Mouse (Mus musculus): Measurements from ENCODE around the gene Gm340. TPM values are rescaled to one million over a fixed set of nuclear protein-coding genes. Genes with fewer than 3 reads are reported as not detected.

The Gm340 gene
- polyA plus RNA-seq, 1 experiment from 2014 or later = 3.0 TPM

DNA sequence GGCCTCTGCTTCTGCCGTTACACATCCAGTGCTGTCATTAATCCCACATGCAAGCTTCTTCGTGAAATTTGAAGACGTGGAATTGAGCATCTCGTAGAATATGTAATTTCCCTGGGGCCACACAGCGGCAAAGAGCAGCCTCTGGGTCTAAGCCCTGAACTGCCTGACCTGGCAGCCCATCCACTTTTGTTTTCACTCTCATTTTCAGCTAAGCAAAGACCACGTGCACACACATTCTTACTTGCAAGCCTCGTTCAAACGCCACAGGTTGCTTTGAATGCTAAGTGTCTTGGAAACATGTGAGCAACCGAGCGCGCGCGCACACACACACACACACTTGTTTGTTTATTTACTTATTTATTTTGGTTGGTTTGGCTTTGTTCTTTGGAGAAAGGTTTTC, 34.9 kb downstream of the Gm340 start:
- H3K27me3 ChIP-seq = peaks cover 20% of the 10 kb centered on the region
- H3K27ac ChIP-seq = no peak overlapping the region

DNA sequence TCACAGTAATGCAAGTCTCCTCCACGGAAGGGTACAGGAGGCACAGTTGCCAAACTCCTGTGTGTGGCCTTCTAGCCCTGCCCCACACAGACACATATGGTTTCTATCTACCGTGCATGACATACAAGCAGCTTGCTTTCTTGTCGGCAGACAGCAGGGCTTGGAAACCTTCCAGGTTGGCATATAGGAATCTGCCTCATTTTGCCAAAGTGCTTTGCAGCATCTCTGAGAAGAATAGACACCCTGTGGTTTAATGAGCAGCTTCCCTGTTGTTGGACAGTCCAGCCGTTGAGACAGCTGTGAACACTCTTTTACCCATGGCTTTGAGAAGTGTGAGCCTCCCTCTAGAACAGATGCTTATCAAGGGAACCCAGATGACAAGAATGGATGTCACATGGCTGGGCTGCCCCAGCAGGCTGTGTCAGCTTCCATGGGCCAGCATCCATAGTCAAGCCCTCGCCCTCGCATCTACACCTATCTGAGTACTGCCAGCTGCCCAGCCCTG, 36.0 kb downstream of the Gm340 start:
- Histone ChIP-seq H3K4me1 (peaks cover 41% of the 10 kb centered on the region), H3K9ac (no peak overlapping the region), H3K27me3 (peaks cover 20% of the 10 kb centered on the region), H3K4me2 (no peak overlapping the region), H3K9me3 (no peaks in the 10 kb centered on the region), H3K4me3 (replicated peaks) (no peak overlapping the region), H3K27ac (peak overlapping the region; percentile 42; the same call in 1 of the 2 replicates), H3K36me3 (replicated peaks) (no peaks in the 10 kb centered on the region)
- 0 out of 2 replicates have a peak, but pooled peaks have one; percentile 31 for ATAC-seq (ENCODE audit: low FRiP score)
- WGBS = 59% methylated on average over 6 of the region's 6 CpGs

More for the DNA sequence above, 34.9 kb downstream of the Gm340 start:
- no peaks in the 10 kb centered on the region for H3K36me3 ChIP-seq (replicated peaks)
- ATAC-seq (ENCODE audit: low FRiP score) = no peak
- 64% methylated on average over 13 of the region's 13 CpGs for WGBS
- H3K4me2 ChIP-seq = no peak overlapping the region
- H3K9me3 ChIP-seq = no peaks in the 10 kb centered on the region
- H3K4me1 ChIP-seq = peaks cover 47% of the 10 kb centered on the region
- H3K9ac ChIP-seq = no peak overlapping the region
- no peak overlapping the region for H3K4me3 ChIP-seq (replicated peaks)

DNA sequence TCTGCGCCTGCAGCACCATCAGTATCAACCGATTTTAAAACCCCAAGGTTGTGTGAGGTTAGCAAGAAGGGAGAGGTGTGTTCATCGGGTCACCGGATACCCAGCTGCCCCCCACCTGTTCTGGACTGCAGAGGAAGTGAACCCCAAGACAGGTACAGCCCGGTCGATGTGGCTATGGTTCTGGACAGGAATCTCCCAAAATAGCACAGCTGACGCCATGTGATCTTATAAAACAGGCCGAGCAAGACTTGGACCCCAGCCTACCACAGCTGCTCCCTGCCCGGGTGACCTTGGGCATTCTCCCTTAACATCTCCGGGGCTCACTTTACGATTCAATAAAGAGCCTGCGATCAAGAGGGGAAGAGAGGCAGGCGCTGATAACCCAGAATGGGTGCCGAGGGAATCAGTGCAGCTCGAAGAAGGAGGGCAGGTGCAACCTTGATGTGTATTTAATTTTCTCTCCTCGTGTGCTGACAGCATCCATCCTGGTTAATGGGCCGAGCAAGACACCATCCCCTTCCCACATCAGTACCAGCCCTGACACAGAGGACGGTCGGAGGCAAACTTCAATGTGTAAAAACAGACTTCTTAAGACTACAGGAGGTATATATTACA, 36.7 kb downstream of the Gm340 start:
- peaks cover 34% of the 10 kb centered on the region for H3K4me1 ChIP-seq
- no peak overlapping the region for H3K9ac ChIP-seq
- 87% methylated on average over 19 of the region's 19 CpGs for WGBS
- H3K36me3 ChIP-seq (replicated peaks) = no peaks in the 10 kb centered on the region
- no peak for ATAC-seq (ENCODE audit: low FRiP score)
- peaks cover 20% of the 10 kb centered on the region for H3K27me3 ChIP-seq
- no peak overlapping the region for H3K4me2 ChIP-seq
- no peaks in the 10 kb centered on the region for H3K9me3 ChIP-seq
- H3K4me3 ChIP-seq (replicated peaks) = no peak overlapping the region
- peak overlapping the region; percentile 42; the same call in 1 of the 2 replicates for H3K27ac ChIP-seq

DNA sequence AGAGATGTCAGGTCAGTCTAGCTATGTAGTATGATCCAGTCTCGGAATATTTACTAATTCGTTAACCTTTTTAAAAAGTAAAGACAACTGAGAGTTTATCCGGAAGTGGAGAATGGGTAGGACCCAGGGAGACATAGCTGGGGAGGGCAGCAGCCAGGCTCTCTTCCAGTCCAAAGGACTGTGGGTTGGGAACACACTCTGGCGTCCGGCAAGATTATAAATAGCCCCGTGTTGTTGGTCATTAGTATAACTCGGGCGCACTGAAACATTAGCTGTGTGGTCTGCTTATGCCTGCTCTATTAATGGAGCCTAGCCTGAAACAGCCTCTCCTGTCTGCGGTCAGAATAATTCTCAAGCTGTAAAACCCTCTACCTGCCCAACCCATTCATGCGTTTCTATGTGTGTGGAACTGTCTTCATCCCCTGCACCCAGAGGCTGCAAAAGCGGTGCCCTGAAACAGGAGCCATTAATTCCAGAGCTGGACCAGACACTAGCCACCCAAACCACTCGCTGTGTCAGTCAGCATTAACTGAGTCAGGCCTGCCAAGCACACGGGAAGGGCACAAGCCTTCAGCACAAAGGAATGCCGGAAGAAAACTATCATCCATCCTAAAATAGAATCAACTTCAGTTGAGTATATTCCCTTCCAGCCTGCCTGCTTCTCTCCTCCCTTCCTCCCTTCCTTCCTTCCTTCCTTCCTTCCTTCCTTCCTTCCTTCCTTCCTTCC, 38.4 kb downstream of the Gm340 start:
- ATAC-seq (ENCODE audit: low FRiP score) = no peak
- WGBS = 86% methylated on average over 14 of the region's 14 CpGs

DNA sequence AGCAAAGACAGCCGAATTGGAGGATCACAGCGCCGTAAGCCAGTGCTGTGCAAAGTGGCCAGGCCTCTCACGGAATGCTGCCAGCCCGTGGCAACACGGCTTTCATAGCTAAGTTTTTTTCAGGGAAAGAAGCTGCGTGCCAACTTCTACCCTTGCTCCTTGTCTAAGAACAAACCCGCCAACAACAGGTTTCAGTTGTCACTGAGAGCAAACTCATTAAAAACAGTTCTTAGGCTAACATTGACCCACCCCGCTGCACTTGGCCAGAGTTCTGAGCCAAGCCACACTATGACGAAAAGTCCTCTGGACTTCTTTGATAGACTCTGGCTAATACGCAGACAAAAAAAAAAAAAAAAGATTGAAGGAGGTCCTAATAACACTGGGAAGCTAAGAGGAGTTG, 46.8 kb downstream of the Gm340 start:
- no peak overlapping the region for H3K4me3 ChIP-seq (replicated peaks)
- H3K27ac ChIP-seq = no peak overlapping the region
- H3K27me3 ChIP-seq = 0 out of 2 replicates have a peak, but pooled peaks cover 2% of the 10 kb centered on the region
- no peak for ATAC-seq (ENCODE audit: low FRiP score)
- H3K4me1 ChIP-seq = no peaks in the 10 kb centered on the region; the same call in none of the 2 replicates
- H3K36me3 ChIP-seq (replicated peaks) = peaks cover 9% of the 10 kb centered on the region
- no peak overlapping the region for H3K9ac ChIP-seq
- 0 out of 2 replicates have a peak, but pooled peaks cover 6% of the 10 kb centered on the region for H3K9me3 ChIP-seq
- WGBS = 73% methylated on average over 11 of the region's 11 CpGs
- H3K4me2 ChIP-seq = no peak overlapping the region

More for the DNA sequence above, 38.4 kb downstream of the Gm340 start:
- Histone ChIP-seq H3K4me1 (peaks cover 24% of the 10 kb centered on the region), H3K4me3 (replicated peaks) (no peak overlapping the region), H3K4me2 (no peak overlapping the region), H3K36me3 (replicated peaks) (peaks cover 4% of the 10 kb centered on the region), H3K27ac (no peak overlapping the region), H3K9me3 (0 out of 2 replicates have a peak, but pooled peaks cover 6% of the 10 kb centered on the region), H3K27me3 (0 out of 2 replicates have a peak, but pooled peaks cover 6% of the 10 kb centered on the region), H3K9ac (no peak overlapping the region)

DNA sequence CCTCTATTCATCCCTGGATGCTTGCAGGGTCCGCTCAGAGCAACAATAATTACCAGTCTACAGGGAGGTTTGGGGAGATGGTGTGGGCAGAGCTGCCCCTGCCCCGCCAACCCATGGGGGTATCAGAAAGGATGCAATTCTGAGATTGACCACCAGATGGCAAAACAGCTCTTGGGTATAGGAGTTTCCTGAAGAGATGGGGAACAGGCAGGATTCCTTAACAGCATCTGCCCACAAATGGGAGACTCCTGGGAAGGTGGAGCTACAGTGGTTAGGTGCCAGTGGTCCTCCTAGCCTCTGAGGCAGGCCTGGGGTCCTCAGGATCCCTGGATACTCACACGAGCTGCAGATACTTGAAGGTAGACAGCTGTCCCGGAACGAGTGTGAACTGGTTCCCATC, 47.4 kb downstream of the Gm340 start:
- no peak overlapping the region for H3K9ac ChIP-seq
- no peaks in the 10 kb centered on the region; the same call in none of the 2 replicates for H3K4me1 ChIP-seq
- H3K4me2 ChIP-seq = no peak overlapping the region
- no peak overlapping the region for H3K27ac ChIP-seq
- 44% methylated on average over 5 of the region's 5 CpGs for WGBS
- ATAC-seq (ENCODE audit: low FRiP score) = 0 out of 2 replicates have a peak, but pooled peaks have one; percentile 36
- 0 out of 2 replicates have a peak, but pooled peaks cover 4% of the 10 kb centered on the region for H3K27me3 ChIP-seq
- H3K9me3 ChIP-seq = 0 out of 2 replicates have a peak, but pooled peaks cover 6% of the 10 kb centered on the region
- H3K4me3 ChIP-seq (replicated peaks) = no peak overlapping the region
- H3K36me3 ChIP-seq (replicated peaks) = peaks cover 9% of the 10 kb centered on the region

DNA sequence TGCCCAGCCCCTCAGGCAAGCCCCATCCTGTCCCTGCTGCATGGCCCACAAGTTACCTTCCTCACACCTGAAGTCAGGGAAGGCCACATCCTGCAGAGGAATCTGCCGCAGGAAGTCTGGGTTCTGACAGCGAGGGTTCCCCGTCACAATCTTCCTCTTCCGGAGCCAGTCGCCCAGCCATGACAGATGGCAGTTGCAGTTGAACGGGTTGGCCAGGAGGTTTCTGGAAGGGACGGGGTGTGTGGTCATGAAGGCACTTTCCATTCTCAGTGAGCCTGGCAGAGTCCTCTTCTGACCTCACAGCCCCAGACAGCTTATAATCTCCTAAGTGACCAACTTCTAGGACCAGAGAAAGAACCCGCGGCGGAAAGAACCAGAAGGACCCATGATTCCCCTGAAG, 51.9 kb downstream of the Gm340 start:
- H3K9me3 ChIP-seq = no peaks in the 10 kb centered on the region
- H3K36me3 ChIP-seq (replicated peaks) = peaks cover 2% of the 10 kb centered on the region; the same call in 1 of the 2 replicates
- WGBS = 95% methylated on average over 10 of the region's 10 CpGs
- H3K4me3 ChIP-seq (replicated peaks) = no peak overlapping the region
- no peak overlapping the region for H3K4me2 ChIP-seq
- H3K27me3 ChIP-seq = peaks cover 4% of the 10 kb centered on the region; the same call in 1 of the 2 replicates
- H3K9ac ChIP-seq = no peak overlapping the region
- H3K27ac ChIP-seq = no peak overlapping the region
- no peaks in the 10 kb centered on the region; the same call in 1 of the 2 replicates for H3K4me1 ChIP-seq
- no peak for ATAC-seq (ENCODE audit: low FRiP score)

DNA sequence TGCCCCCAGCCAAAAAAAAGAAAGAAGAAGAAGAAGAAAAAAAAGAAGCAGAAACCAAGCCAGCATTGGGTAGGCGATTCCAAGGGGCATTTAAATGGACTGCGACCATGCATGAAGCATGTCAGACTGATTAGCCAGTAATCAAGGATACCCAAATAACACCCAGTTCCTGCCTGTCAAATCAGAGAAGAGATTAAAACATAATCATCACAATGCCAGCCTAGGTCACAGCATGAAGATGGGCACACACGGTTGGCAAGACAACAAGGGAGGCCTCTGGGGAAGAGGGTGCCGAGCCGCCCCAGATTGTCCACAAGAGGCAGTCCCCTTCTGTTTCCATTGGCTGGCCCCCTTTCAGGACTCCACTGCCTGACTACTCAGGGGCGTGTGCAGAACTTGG, 52.8 kb downstream of the Gm340 start:
- Histone ChIP-seq H3K9me3 (no peaks in the 10 kb centered on the region), H3K9ac (no peak overlapping the region), H3K27me3 (peaks cover 4% of the 10 kb centered on the region; the same call in 1 of the 2 replicates), H3K36me3 (replicated peaks) (peaks cover 2% of the 10 kb centered on the region; the same call in 1 of the 2 replicates), H3K4me2 (no peak overlapping the region), H3K4me3 (replicated peaks) (no peak overlapping the region), H3K27ac (no peak overlapping the region), H3K4me1 (no peaks in the 10 kb centered on the region; the same call in 1 of the 2 replicates)
- ATAC-seq (ENCODE audit: low FRiP score) = no peak
- 76% methylated on average over 6 of the region's 6 CpGs for WGBS

Small RNA genes within 50 kb of the gene (microRNA-seq; reads per million reads assigned to microRNA genes)
- gene Mir8091 = not detected

Other genes with a start within 250 kb of the Gm340 start
- 2.1 and 2.6 TPM in 2 replicates for gene Pik3ap1, start 197.3 kb upstream of the Gm340 start, polyA plus RNA-seq (2016; fragmentation: Nextera tagmentation; extraction: Ambion mirVana)
- 38.0 and 38.9 TPM in 2 replicates for gene Lcor, start 99.7 kb upstream of the Gm340 start, polyA plus RNA-seq (2016; fragmentation: Nextera tagmentation; extraction: Ambion mirVana)
- 11.0 and 14.0 TPM in 2 replicates for gene Slit1, start 161.3 kb downstream of the Gm340 start, polyA plus RNA-seq (2016; fragmentation: Nextera tagmentation; extraction: Ambion mirVana)
- gene Arhgap19, start 219.7 kb downstream of the Gm340 start, polyA plus RNA-seq (2016; fragmentation: Nextera tagmentation; extraction: Ambion mirVana) = 36.0 and 38.8 TPM in 2 replicates
- 18.1 and 20.5 TPM in 2 replicates for gene Frat1, start 247.6 kb downstream of the Gm340 start, polyA plus RNA-seq (2016; fragmentation: Nextera tagmentation; extraction: Ambion mirVana)

Data from forebrain, embryonic 12.5 days (tissue).